Mouse (Mus musculus) forebrain, postnatal 0 days (tissue): ENCODE results near the gene Doc2b. TPM values are rescaled to one million over a fixed set of nuclear protein-coding genes. Genes with fewer than 3 reads are reported as not detected.

Experiments used
- ATAC-seq: fragments of 200-750 bp; cut with Nextera tagmentation; 2 replicates; pipeline ENCODE4 v1.8.0; 2017; ENCODE audit warnings: mild to moderate bottlenecking, moderate library complexity
- DNase-seq: peaks from one replicate; pipeline ENCODE4 v3.0.0-alpha.2; 2015
- H3K27ac ChIP-seq: fragments of 300-500 bp; sonication (generic); 2 replicates; pipeline ENCODE4 v1.5.1; 2014; ENCODE audit warnings: low read depth, mild to moderate bottlenecking, antibody characterized with exemption, low read length, moderate library complexity, mixed read lengths
- H3K27me3 ChIP-seq: fragments of 300-500 bp; sonication (generic); 2 replicates; pipeline ENCODE4 v1.6.1; 2014; ENCODE audit warnings: mild to moderate bottlenecking, low read length, mixed read lengths; ENCODE audit not compliant: insufficient read depth
- H3K36me3 ChIP-seq: fragments of 300-500 bp; sonication (generic); 2 replicates; pipeline ENCODE4 v1.6.1; 2014; ENCODE audit warnings: mild to moderate bottlenecking, moderate library complexity; ENCODE audit not compliant: insufficient read depth
- H3K4me1 ChIP-seq: fragments of 300-500 bp; sonication (generic); 2 replicates; pipeline ENCODE4 v1.6.1; 2014; ENCODE audit warnings: antibody characterized with exemption; ENCODE audit not compliant: insufficient read depth
- H3K4me2 ChIP-seq: fragments of 300-500 bp; sonication (generic); 2 replicates; pipeline ENCODE4 v1.6.1; 2014; ENCODE audit warnings: low read depth, mild to moderate bottlenecking, moderate library complexity
- H3K4me3 ChIP-seq: fragments of 300-500 bp; sonication (generic); 2 replicates; pipeline ENCODE4 v1.5.1; 2014; ENCODE audit warnings: low read depth, low read length, mixed read lengths
- H3K9ac ChIP-seq: fragments of 300-500 bp; sonication (generic); 2 replicates; pipeline ENCODE4 v1.6.1; 2014; ENCODE audit warnings: mild to moderate bottlenecking
- H3K9me3 ChIP-seq: fragments of 300-500 bp; sonication (generic); 2 replicates; pipeline ENCODE4 v1.6.1; 2016; ENCODE audit warnings: low read length
- CTCF ChIP-seq: sonication (generic); IDR thresholded peaks from 2 replicates; pipeline ENCODE4 v1.5.1; 2016; ENCODE audit warnings: antibody characterized with exemption, control low read depth, low read depth
- WGBS: fragments of 180-500 bp; shearing (Covaris S2); extraction: QIAGEN DNeasy Blood & Tissue Kit; methylation state at CpG from one replicate; pipeline ENCODE4 v1.1.7; 2014; 5-methylcytosine and 5-hydroxymethylcytosine counted together
- polyA plus RNA-seq: library from polyadenylated mRNA; unstranded; fragments of >200 nt; fragmentation: Nextera tagmentation; extraction: Ambion mirVana; gene quantifications from 2 replicates; pipeline ENCODE4 v1.2.1, GENCODE M21; 2015
- total RNA-seq: library from RNA; depleted of rRNA; stranded (reverse); fragments of >200 nt; gene quantifications from 2 replicates; pipeline ENCODE4 v1.2.3, GENCODE M21; 2014

The Doc2b gene
- total and polyA plus RNA-seq, 2 experiments from 2014 or later: 5.3 to 16.2 TPM

DNA sequence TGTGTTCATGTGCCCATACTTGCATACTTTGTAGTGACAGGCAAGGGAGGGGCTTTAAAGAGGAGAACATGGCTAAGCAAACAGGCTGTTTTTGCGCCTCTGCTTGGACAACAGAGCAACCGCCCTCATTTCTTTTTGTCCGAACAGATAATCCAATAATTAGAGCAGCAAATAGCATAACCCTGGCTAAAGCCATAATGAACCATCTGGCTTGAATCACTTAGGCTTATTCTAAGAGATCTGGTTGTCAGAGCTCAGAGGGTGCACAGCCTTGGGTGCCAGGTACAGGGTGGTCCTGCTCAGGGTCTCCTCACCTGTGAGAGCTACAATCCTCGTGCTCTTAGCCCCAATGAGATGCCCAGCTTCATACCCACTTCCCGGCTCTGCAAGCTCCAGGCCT lies 2.5 kb downstream of the Doc2b start:
- Histone ChIP-seq H3K4me2 (no peak overlapping the region), H3K4me3 (no peak overlapping the region), H3K4me1 (no peaks in the 10 kb centered on the region), H3K9me3 (no peaks in the 10 kb centered on the region), H3K9ac (no peak overlapping the region), H3K27ac (no peak overlapping the region), H3K27me3 (peaks cover 21% of the 10 kb centered on the region), H3K36me3 (no peaks in the 10 kb centered on the region)
- no peak for TF ChIP-seq CTCF
- ATAC-seq (no peak), DNase-seq (no peak)
- 60% methylated on average over 5 of the region's 5 CpGs for WGBS

DNA sequence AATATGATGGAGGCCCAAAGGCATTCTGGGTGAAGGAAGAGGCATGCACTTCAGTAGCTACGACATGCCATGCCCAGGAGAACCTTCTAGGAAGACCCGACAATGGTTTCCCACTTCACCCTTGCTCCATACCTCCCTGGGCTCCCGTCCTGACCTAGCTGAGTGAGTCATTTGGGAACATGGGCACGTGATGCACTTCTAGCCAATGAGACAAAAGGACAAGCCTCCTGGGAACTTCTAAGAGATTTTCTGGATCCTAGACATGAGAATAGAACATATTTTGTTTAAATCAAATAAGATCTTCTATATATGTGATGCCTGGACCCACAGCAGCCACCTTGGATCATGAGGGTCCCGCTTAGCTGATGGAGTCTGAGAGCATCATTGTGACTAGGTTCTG lies 3.3 kb downstream of the Doc2b start:
- Histone ChIP-seq H3K36me3 (no peaks in the 10 kb centered on the region), H3K9me3 (no peaks in the 10 kb centered on the region), H3K27ac (no peak overlapping the region), H3K9ac (no peak overlapping the region), H3K4me3 (no peak overlapping the region), H3K27me3 (peaks cover 21% of the 10 kb centered on the region), H3K4me2 (no peak overlapping the region), H3K4me1 (no peaks in the 10 kb centered on the region)
- no peak for DNase-seq
- TF ChIP-seq CTCF: no peak
- WGBS: 69% methylated on average over 5 of the region's 5 CpGs
- no peak for ATAC-seq

DNA sequence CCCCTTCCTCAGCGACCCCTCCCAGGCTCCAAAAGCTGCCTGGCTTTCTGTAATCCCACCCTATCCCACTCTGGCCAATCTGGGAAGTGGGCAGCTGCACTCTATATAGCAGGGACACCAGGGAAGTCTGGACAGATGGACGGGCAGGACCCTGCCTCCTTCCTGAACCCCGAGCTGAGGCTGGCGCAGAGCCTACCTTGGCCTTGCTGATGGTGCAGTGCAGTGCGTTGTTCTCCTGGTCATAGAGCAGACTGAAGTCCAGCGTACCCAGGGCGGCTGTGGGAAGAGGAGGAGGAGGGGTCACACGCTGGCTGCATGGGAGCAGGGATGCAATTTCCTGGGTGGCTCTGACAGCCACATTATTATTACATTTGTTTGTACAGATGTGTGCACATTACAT lies 10.0 kb downstream of the Doc2b start:
- H3K4me2 ChIP-seq: no peak overlapping the region
- H3K9ac ChIP-seq: no peak overlapping the region
- no peak for TF ChIP-seq CTCF
- no peaks in the 10 kb centered on the region for H3K36me3 ChIP-seq
- no peak overlapping the region for H3K27ac ChIP-seq
- no peak overlapping the region for H3K4me3 ChIP-seq
- H3K27me3 ChIP-seq: no peaks in the 10 kb centered on the region
- WGBS: 82% methylated on average over 8 of the region's 8 CpGs
- no peaks in the 10 kb centered on the region for H3K4me1 ChIP-seq
- DNase-seq (no peak), ATAC-seq (no peak)
- no peaks in the 10 kb centered on the region for H3K9me3 ChIP-seq

DNA sequence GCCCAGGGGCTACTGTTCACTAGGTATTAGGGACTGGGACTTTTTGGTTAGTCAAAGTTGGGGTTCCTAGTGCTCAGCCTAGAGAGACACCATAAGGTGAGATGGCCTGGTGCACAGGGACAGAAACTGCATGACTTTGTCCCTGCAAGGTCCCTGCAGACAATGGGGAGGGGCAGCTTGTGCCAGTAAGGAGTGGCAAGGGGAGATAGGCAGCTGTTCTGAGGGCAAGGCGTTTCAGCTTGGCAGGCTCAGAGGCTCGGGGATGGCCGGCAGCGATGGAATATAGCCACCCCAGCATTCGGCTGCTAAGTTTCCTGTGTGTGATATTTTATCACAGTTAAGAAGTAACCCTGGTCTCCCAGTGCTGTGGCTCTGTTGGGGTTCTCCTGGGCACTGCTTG lies 12.1 kb downstream of the Doc2b start:
- WGBS: 85% methylated on average over 5 of the region's 5 CpGs
- Histone ChIP-seq H3K27ac (no peak overlapping the region), H3K4me1 (no peaks in the 10 kb centered on the region), H3K27me3 (no peaks in the 10 kb centered on the region), H3K4me2 (no peak overlapping the region), H3K4me3 (no peak overlapping the region), H3K9me3 (no peaks in the 10 kb centered on the region), H3K36me3 (0 out of 2 replicates have a peak, but pooled peaks cover 3% of the 10 kb centered on the region), H3K9ac (no peak overlapping the region)
- DNase-seq (no peak), ATAC-seq (no peak)
- TF ChIP-seq CTCF: no peak

DNA sequence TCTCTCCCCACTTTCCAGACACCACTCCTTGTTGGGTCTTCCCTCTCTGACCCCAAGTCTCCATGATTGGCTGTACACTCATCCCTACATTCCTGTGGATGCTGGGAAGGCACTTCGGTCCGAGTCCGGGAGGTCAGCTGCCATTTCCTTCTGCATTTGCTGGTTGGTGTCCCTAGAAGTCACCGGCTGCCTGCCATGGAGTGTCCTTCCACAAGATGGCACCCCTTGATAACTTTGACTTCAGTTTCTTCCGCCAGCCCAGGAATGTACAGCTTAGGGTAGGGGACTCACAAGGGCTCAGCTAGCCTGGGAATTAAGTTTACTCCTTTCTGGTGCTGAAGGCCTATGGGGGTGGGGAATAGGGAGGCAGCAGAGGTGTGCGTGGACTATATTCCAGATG lies 13.9 kb downstream of the Doc2b start:
- peak; percentile 69 for ATAC-seq
- no peak overlapping the region for H3K4me3 ChIP-seq
- no peak overlapping the region for H3K4me2 ChIP-seq
- peak; percentile 82 for DNase-seq
- H3K27me3 ChIP-seq: no peaks in the 10 kb centered on the region
- 0 out of 2 replicates have a peak, but pooled peaks cover 3% of the 10 kb centered on the region for H3K36me3 ChIP-seq
- peak; percentile 95 for TF ChIP-seq CTCF
- no peak overlapping the region for H3K9ac ChIP-seq
- no peak overlapping the region for H3K27ac ChIP-seq
- no peaks in the 10 kb centered on the region for H3K9me3 ChIP-seq
- H3K4me1 ChIP-seq: no peaks in the 10 kb centered on the region
- 24% methylated on average over 6 of the region's 6 CpGs for WGBS

DNA sequence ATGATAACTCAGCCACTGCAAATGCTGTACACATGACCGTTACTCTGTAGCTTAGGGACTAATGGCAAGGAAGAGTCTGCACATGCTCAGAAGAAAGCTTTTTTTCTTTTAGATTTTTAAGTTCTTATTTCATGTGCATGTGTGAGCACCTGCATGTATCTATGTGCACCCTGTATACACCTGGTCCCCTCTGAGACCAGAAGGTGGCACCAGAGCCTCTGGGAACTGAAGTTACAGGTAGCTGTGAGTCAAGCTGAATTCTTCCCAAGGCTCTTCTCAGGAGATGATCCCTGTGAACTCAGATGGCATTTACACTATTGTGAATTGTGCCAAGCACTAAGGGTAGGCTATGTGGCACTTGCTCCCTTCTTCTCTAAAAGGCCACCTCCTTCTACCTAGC lies 19.9 kb downstream of the Doc2b start:
- H3K4me1 ChIP-seq: no peaks in the 10 kb centered on the region
- ATAC-seq (no peak), DNase-seq (no peak)
- no peaks in the 10 kb centered on the region for H3K27me3 ChIP-seq
- no peaks in the 10 kb centered on the region for H3K9me3 ChIP-seq
- no peak overlapping the region for H3K4me3 ChIP-seq
- peak; percentile 49 for TF ChIP-seq CTCF
- H3K36me3 ChIP-seq: peaks cover 12% of the 10 kb centered on the region; the same call in 1 of the 2 replicates
- whole genome bisulfite sequencing: 97% methylated on average over 1 of the region's 1 CpGs
- H3K4me2 ChIP-seq: no peak overlapping the region
- no peak overlapping the region for H3K9ac ChIP-seq
- no peak overlapping the region for H3K27ac ChIP-seq

DNA sequence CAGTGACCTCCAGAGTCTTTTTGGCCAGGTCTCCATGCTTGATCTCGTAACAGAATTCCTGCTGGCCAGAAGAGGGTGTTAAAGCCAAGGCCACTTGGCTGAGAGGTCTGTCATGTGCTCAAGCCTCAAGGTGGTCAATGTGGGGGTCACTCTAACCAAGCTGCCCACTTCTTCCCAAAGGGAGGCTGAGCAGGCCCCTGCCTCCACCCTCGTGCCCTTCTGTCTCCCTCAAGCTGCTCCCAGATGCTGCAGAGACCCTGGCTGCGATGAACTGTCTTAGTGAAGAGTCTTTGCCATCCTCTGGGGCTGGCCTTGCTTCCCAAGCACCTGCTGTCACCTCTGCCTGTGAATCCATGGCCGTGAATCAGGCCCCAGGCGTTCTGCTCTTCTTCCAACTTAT lies 23.3 kb downstream of the Doc2b start:
- 80% methylated on average over 5 of the region's 5 CpGs for WGBS
- H3K9me3 ChIP-seq: no peaks in the 10 kb centered on the region
- TF ChIP-seq CTCF: no peak

DNA sequence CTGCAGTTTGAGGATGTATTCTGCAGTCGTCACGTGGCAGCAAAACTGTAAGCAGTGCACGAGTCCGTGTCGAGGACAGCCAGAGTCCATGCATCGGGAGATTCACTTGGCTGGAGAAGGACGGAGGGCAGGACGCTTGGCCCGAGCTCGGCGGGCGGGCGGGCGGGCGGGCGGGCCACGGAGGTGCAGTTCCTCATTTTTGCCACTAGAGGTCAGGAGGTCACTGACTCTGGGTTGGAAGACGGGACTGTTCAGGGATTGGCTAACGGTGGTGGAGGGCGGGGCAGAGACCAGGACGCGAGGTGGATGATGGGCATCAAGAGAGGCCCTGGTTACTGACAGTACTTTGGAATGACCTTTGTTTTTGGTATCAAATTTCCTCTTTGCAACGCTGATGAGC lies 26.6 kb downstream of the Doc2b start:
- no peak overlapping the region for H3K27ac ChIP-seq
- peak; percentile 94 for ATAC-seq
- TF ChIP-seq CTCF: peak; percentile 81

More for the DNA sequence above, 23.3 kb downstream of the Doc2b start:
- Histone ChIP-seq H3K27ac (no peak overlapping the region), H3K4me1 (no peaks in the 10 kb centered on the region), H3K4me3 (no peak overlapping the region), H3K36me3 (peaks cover 13% of the 10 kb centered on the region; the same call in 1 of the 2 replicates), H3K27me3 (no peaks in the 10 kb centered on the region), H3K9ac (no peak overlapping the region), H3K4me2 (no peak overlapping the region)
- no peak for ATAC-seq
- DNase-seq: no peak

More for the DNA sequence above, 26.6 kb downstream of the Doc2b start:
- Histone ChIP-seq H3K4me1 (no peaks in the 10 kb centered on the region), H3K36me3 (peaks cover 30% of the 10 kb centered on the region), H3K9ac (peak overlapping the region; percentile 25; the same call in 1 of the 2 replicates), H3K4me2 (peak overlapping the region; percentile 39), H3K27me3 (no peaks in the 10 kb centered on the region), H3K9me3 (no peaks in the 10 kb centered on the region), H3K4me3 (no peak overlapping the region)
- under 1% methylated on average over 23 of the region's 23 CpGs for WGBS
- peak; percentile 78 for DNase-seq
